Mouse (Mus musculus) skeletal muscle tissue, adult 2 months (tissue): ENCODE measurements around the gene Dclre1b.
A peak's percentile ranks its signal among the peaks of the same experiment; 100 is the strongest.
"Not testable (repeated sequence)": the region's sequence is repeated elsewhere in the genome, so short reads cannot be mapped to it uniquely, and the experiment has no call there.

Experiments
- DNase-seq: peaks from one replicate; pipeline ENCODE4 v3.0.0-alpha.2; 2012; ENCODE audit warnings: low read depth, low spot score

Dclre1b gene

DNA sequence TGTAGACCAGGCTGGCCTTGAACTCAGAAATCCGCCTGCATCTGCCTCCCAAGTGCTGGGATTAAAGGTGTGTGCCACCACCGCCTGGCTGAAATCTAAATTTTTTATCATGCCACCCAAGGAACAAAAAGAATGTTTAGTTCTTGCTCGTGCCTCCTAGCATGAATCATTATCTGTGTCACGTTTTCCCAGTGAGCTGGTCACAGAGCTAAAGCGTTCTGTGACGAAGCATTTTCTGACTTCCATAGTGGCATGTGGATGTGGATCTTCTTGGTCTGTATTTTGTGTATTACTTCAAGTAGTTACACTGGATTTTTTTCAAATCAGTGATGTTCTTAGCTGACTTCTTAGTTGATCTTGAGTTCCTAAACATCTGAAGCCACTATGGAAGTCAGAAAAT is 1.7 kb upstream of the Dclre1b start:
- DNase-seq = no peak

DNA sequence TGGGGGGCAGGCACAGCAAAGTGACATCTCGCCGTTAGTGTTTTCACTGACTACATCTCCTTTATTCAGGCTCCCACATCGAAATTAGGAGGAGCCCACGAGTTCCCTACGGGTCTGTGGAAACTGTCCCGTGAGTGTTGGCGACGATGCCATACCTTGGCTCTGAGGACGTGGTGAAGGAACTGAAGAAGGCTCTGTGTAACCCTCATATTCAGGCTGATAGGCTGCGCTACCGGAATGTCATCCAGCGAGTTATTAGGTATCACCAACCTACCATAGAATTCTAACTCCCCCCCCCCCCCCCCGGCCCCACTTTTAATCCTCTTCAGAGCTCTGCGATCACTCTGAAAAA is 531 bp upstream of the Dclre1b start:
- no peak for DNase-seq

DNA sequence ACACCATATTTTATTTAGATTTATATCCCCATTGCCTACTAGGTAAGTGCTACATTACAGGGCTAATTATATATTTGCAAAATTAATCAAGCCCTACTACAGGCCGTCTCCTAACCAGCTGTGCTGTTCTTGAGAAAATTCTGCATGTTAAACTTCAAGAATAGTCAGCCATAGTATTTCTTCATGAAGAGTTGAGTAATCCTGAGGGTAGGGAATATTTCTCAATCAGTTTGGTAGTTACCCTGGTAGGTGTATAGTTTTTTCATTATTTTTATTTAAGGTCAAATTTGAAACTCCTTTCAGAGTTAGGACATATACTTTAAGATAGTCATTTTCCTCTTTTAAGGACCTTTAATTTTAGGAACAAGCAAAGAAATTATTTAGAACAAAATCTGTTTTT is 3.6 kb downstream of the Dclre1b start:
- no peak for DNase-seq

DNA sequence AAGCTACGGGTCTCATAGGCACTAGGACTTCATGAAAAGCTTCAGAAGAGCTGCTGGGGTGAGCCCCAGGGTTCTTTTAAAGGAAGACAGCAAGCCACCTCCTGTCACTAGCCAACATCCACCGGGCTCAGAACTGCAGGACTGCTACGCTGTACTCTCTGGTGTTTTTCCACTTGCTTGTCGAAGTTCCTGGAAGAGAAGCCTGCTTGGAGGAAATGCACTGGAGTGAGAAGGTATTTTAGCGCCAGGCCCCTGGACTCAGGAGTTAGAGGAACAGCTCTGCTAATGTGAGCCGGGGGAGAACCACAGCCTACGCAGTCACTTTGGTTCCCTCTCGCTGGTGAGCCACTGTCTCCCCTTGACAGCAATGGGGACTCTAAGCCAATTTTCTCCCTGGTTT is 6.4 kb downstream of the Dclre1b start:
- DNase-seq = no peak

DNA sequence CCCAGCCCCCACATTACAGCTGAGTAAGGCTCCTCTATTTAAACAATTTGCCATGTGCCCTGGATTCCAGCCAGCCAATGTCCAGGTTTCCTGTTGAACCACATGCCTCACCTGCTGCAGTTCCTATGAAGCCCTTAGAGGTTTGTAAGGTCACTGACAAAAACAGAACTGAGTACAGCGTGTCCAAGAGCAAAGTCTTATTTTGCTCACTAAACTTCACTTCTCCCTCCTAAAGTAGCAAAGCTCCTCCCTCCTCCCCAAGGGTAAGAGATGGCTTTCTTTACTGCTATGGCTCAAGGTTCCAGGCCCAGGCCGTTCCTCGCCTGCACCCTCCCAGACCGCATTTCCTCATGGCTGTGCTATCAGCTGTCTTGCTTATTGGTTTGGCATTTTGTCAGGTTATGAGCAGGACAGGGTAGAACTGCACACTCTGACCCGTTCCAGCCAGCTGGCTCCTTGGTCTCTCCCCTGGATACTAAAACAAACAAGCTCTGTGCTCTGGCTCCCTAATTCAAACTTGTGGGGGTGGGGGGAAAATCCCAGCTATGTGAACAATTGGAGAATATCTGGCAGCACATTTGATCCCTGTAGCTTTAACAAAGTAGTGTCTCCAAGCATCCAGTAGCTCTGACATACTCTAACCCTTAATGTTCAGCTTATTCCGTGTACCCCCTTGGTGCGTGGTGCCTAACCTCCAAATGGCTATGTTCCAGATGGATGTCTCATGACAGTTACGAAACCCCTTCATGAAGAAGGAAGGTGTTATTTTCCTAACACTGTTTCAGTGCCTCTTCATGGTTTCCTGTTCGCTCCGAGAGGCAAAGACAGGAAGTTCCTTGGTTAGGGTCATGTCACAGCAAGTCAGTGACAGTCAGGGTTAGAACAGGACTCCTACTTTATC is 7.4 kb downstream of the Dclre1b start:
- DNase-seq = peak; percentile 94

DNA sequence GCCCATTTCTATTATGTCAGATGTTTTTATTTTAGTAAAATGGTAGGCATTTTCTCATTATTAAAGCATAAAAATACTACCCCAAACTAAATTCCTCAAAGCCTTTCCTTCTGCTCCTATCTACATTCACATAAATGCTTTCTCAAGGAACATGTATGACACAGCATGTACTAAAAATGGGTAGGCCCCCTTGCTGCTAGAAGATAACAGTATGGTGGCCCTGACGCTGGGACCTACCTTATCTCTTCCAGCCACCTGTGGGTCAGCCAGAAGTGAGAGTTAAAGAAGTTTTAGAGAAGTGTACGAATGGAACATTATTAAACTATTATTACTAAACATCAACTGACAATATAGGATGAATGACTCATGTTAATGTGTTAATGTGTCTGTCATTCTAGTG is 9.7 kb downstream of the Dclre1b start:
- no peak for DNase-seq

DNA sequence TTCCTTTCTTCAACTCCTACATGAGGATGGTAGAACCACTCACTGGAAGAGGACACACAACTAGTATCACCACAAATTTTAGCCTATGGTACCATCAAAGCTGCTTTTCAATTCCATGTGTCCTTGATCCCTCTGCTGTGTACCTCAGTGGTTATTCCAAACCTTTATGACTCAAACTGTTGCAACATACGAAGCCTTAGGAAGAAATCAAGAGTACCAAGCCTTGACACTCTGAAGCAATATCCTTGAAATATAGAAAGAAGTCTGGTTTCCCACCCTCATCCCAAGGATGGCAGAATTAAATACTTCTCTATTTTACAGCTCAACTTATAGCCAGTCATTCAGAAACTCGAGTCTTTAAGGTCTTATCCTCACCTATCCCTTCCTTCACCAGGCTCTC is 12.9 kb downstream of the Dclre1b start:
- no peak for DNase-seq

DNA sequence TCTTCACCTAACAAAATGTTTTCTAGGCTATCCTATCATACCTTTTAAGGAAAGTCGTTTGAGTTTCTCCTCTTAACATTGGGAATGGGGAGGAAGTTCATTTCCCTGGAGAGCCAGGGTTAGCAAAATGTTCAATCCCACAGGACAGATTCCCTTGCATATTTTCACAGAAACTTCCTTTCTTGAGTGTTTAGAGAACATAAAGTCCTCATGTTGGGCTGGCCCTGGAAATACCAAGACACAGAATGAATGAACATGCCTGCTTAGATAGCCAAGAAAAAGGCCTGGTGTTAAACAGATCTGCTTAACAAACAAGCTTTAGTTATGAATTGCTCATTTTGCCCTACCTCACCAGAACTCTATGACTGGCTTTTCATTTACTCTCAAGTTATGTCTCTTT is 16.7 kb downstream of the Dclre1b start:
- DNase-seq = no peak

DNA sequence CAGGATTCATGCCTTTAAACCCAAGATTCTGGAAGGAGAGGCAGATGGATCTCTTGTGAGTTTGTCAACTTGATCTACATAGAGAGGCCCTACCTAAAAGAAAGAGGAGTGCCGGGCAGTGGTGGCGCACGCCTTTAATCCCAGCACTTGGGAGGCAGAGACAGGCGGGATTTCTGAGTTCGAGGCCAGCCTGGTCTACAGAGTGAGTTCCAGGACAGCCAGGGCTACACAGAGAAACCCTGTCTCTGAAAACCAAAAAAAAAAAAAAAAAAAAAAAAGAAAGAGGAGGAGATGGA is 17.2 kb downstream of the Dclre1b start:
- DNase-seq = not testable (repeated sequence)

DNA sequence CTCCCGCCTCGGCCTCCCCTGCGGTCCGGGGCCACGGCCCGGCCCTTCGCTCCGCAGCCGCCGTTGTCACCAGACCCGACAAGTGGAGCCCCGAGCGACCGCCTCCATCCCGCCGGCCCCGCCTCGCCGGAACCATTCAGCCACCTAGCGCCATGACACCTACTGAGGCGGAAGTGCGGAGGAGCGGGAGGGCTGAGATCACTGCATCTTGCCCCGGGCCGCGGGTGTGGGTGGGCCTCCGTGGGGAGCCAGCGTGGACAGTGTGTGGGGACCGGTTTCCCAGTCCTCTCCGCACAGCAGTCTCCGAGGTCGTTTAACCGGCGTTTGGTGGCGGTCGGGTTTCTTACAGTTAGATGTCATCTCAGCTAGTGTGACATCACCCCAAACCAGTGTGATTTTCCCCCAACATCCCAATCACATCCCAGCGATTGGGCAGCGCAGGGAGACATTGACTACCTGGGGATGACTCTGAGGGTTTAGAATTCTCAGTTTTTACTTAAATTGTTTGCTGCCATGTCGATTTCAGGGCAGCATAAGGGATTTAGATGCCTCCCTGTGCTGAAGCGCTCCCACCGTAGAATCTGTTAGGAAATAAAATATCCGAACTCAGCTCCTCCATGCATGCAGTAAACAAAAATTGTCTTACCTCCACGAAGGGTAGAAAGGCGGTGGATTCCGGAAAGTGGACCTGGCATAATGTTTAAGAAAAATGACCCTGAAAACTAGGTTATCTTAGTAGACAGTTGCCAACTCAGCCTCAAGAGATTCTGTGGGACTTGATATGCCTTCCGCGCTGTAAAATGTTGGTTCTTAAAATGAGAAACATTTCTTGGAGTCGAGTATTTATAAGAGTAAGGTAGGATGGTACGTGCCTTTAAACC is 17.8 kb downstream of the Dclre1b start, which contains the start of gene Hipk1:
Gene Hipk1, minus strand, starts transcription at position 334 of the 881 bp plus-strand sequence.
- DNase-seq = peak; percentile 86

DNA sequence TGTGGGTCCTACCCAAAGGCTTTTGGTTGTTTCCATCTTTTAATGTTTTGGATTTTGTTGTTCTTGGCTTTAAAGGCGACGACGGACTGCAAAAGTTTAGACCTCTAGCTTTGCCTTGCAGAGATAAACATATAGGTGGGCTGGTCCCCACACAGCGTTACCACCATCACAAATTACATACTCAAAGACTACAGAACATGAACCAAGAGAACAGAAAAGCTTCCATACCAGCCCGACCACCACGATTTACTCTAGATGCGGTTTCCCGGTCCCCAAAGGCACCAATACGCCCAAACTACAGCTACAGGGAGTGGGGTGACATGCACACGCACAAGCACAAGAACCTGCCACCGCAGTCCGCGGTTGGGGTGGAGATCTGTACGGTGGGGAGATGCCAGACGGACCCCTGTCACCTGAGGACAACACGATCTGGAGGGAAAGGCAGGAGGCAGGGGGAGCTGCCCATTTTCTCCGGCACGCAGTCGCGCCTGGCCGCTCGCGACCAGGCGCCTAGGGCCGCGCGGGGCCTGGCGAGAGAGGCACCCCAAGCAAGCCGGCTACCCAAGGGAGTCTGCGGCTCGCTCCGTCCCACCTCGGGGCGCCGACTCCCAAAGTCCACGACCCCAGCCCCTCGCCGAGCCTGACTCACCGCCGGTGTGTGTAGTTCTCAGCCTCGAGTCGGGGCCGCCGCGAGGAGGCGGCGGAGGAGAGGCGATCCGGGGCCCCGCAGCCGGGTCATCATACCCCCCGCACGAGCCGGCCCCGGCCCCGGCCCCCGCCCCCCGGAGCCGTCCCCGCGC is 18.7 kb downstream of the Dclre1b start:
- no peak for DNase-seq

DNA sequence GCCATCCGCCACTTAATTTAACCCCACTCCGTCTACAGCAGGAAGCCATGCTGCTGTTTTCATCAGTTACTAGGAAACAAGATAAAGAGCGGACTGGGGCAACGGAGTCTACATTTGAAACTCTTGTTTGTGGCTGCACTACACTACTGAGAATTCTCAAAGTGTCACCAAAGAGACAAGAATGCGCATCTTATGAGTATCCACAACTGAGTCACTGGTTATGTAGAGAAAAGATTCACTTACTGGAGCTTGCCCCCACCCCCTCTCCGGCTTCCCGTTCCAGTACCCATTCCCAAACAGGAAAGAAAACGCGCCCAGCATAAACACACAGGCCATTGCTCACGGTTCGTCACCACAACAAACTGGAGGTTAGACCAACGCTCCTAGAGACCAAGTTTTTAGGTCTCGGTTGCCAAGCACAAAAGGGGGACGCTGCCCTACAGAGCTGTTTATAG is 19.3 kb downstream of the Dclre1b start:
- DNase-seq = no peak

DNA sequence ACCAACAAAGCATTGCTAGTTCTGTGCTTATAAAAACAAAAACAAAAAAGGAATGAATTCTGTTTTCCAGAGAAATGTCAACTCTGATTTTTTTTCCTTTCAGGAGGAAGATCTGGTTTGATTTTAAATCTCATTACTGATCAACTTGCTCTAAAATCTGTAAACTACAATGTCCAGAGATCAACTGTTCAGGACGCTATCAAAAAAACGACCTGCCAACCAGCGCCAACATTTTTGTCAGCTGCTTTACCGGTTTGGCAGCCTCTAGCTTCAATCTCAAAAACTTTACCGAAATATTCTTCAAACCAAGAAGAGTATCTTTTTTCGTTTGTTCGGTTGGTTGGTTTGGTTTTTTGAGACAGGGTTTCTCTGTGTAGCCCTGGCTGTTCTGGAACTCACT is 20.1 kb downstream of the Dclre1b start:
- no peak for DNase-seq

DNA sequence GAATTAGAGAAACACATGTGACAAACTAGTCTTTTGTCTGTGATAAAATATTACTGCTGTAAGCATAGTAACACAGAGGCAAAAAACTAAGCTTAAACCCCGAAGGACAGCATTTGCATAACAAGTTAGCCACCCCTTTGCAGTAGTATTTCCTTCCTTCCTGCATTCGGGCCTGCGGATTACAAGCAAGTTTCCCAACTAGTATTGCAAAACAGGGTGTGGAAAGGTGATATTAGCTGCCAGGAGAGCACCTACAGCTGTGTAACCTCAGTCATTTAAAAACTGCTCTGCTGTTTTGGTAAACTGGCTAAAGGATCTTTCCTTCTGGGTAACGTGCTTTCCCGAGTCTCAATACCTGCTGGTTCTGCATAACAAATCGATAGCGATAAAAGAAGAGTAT is 22.0 kb downstream of the Dclre1b start:
- DNase-seq = no peak

DNA sequence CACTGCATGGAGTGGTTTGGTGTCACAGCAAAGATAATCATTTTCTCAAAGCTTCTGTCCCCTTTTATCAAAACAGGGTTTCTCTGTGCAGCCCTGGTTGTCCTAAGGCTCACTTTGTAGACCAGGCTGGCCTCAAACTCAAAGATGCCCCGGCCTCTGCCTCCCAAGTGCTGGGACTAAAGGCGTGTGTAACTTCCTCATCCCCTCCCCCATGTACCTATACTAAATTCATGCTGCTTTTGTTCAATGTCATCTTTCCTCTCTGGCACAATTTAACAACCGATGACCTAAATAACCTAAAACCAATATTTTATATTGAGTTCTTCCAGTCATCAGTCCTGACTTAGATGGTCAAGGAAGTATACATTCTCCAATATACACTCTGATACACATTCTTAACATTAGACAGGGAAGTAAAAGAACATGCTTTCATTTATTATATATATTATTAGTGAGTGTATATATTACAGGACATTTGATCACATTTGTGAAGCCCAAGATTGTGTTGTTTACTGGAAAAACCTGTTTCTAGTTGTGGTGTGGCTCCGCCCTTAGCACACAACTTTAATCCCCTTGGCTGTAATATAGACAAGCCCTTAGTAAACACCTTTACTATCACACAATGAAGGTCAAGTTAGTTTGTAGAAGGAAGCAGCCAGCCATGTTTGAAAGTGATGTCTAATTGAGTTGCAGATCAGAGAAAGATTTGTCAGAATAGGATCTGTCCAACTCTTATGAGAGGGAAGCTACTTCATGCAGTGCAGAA is 26.2 kb downstream of the Dclre1b start:
- no peak for DNase-seq

DNA sequence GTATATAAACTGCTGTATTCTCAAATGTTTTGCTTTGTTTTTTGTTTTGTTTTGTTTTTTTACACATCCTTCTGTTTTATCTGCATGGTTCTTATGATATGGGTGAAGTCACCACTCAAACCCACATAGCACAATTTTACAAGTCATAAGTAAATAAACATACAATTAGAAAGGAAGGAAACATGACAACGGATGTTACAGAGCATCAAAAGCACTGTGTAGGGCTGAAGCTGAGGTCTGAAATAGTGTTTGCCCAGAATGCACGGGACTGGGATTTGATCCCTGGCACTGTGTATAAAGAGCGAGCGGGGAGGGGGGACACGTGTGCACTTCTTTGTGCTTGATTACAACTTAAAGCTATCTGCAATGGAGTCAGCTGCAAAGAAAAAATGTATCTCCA is 28.5 kb downstream of the Dclre1b start:
- no peak for DNase-seq

DNA sequence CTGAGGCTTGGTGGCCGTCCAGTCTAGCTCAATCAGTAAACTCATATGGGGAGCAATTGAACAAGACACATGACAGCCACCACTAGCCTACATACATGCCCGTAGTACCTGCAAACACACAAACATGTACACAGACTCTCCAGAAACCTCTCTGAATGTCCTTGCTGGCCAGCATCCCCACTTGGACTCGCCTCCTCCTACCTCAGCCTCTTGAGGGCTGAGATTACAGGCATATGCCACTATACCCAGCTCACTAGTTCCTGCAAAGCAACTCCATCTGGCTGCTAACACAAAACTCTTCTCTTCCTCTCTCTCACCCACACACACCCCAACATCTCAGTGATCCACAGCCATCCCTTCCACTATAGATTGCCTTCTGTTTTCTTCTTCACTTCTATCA is 29.0 kb downstream of the Dclre1b start:
- DNase-seq = no peak

DNA sequence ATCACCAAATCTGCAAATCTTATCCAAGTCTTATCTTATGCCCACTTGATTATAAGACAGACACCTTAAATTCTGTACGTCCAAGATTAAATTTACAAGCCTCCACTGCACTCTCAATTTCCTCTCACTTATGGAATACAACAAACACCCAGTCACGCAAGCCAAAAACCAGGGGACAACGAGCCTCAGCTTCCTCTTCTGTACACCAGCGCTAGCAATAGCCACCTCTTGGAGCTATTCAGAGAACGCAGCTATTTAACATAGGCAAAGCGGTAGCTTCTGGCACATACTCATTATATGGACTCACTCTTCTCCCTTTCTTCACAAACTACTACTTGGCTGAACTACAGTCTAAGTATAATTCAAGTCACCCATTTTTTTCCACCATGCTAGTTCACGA is 30.1 kb downstream of the Dclre1b start:
- DNase-seq = no peak

DNA sequence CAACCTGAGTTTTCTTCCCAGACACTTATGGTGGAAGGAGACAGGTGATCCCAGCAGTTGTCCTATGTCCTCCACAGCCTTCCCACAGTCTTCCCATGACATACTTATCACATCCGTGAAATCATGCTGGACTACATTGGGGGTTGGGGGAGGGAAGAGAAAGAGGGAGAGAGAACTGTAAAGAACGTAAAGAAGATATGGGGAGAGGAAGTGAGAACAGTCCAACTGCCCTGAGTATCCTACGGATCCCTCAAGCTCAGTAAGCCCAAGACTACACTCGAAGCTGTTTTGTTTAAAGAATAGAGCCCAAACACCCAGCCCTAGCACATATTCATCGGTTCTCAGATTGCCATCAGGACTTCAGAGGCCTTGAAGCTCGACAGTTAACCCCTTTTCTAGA is 30.6 kb downstream of the Dclre1b start:
- DNase-seq = no peak

DNA sequence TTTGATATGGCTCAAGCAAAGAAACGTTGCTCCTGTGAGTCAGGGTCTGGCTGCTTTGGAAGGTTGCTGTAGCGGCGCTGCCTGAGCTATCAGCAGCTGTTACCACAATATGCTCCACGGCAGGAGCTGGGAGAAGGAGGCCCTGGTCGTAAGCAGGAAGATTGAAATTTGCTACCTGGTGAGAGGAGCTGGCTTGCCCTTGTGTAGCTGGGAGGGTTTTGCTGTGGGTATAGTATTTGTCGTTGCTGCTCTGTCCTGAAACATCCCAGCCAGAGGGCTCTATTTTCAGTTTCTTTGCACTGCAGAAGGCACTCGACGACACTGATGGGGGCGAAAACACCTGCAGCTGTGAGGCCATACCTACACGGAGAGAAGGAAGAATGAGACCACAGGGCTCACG is 31.3 kb downstream of the Dclre1b start:
- no peak for DNase-seq

DNA sequence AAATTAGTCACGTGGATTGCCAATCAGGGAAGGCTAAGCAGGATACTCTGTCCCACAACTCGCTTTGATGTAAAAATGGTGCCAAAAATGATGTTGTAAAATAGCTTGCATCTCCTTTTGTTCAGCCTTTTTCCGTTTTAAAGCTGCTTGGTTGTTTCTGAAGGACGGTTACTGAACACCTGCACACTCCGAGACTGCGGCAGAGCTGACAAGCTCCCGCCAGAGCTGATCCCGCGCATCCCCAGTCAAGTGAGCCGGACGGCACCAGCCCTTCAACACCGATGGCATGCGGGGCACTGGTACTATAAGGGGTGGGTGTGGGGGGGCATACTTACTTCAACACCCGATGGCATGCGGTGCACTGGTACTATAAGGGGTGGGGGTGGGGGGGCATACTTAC is 35.2 kb downstream of the Dclre1b start:
- DNase-seq = no peak
